Mouse (Mus musculus) T-helper 1 cell (primary cell): ENCODE results near the gene Mdn1.

Source experiments
- in situ Hi-C: fragments of 300-600 bp; cut with MboI, MseI; formaldehyde crosslinking; loops from one replicate; pipeline ENCODE4 v1.15.1; 2025; ENCODE audit warnings: high pct_unique_total_duplicates

Mdn1 gene

GRCm38 (mm10) chr4:32779996-32780395, 123.1 kb downstream of the Mdn1 start:
- in situ Hi-C loops: loop anchor here (10.0 kb wide), 2 partner anchors 155 to 235 kb away; no protein-coding TSS in a partner anchor

DNA sequence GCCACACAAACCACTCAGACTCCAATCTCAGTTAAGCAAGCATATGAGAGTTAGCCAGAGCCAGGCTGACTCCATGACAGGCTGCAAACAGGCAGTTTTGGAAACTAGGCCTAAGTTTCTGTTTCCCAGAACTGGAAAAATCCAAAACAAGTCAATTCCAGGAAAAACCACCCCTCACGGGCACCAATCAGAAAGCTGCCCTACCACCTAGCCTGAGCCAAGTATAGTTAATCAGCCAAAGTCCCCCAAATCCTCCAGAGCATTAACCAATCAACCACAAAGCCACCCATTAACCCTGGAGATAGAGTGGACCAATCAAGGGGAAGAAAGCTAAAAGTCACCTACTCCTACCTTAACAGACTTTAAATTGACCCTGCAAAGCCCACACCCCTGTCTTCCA, 130.2 kb downstream of the Mdn1 start:
- in situ Hi-C loops: no loop called here

GRCm38 (mm10) chr4:32789020-32789419, 132.1 kb downstream of the Mdn1 start:
- in situ Hi-C loops: no loop called here

GRCm38 (mm10) chr4:32798976-32799375, 142.1 kb downstream of the Mdn1 start:
- in situ Hi-C loops: no loop called here

DNA sequence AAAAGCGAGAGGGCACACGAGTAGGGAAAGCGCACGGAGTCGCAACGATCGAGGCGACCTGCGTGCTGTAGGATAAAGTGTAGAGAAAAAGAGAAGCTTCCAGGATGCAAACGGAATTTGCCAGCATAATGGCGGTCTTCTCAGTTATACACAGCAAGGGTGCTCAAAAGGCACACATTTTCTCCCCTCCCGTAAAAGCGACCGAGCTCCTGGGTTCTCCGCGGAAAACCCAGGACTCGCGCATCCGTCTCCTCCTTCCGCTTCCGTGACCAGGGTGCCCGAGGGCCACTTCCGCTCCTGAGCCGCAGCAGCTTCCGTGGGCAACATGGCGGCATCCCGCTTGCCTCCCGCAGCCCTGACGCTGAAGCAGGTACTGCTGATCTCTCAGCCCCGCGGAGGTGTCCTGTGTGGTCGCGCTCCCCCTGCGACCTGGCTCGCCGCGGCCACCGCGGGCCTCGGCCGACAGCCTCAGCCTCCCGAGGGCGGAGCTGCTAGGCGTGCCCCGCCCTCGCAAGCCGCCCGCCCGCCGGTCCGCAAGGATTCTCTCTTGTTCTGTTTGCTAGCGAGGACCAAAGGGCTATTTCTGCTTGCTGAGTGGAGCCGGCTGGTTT, 143.2 kb downstream of the Mdn1 start, which contains the start of gene Lyrm2:
TSS of gene Lyrm2 (plus strand) at position 288 of the 611 bp plus-strand sequence.
- in situ Hi-C loops: no loop called here

DNA sequence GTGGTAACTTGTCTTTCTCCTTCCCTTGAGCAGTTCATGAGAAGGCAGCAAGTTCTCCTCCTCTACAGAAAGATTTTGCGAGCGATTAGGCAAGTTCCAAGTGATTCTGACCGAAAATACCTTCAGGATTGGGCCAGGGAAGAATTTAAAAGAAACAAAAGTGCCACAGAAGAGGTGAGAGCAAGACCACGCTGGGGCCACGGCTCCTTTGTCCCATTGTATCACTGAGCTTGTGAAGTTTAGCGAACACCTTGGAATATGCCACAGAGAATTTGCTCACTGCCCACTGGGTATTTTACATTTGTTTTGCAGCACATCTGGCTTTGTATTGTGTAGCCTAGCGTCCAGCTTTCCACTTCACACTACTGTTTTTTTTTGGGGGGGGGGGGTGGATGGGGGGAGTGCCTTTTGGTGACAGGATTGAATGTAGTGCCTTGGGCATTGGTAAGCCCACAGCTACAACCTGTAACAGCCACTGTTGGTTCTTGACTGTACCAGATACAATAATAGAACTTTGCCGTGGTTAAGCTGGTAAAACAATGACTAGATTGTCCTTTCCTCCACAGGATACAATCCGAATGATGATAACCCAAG, 143.8 kb downstream of the Mdn1 start:
- in situ Hi-C loops: no loop called here

GRCm38 (mm10) chr4:32817478-32817877, 160.6 kb downstream of the Mdn1 start:
- in situ Hi-C loops: no loop called here

DNA sequence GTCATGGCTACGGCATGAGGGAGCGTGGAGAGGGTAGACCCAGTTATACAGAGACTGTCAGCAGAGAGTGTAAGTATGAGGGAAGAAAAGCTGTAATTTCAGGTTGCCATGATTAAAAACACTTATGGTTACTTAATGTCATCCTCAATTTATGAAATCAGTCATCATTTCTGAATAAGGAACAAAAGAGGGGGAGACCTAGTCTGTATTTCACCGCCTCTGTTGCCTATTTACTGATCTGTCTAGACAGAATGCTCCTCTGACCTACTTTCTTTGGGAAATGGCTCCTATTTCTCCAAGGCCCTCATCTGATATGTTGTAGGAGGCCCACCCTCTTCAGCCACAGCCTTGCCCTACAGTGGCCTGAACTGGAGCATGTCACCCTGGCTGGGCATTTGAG, 163.8 kb downstream of the Mdn1 start:
- in situ Hi-C loops: no loop called here

DNA sequence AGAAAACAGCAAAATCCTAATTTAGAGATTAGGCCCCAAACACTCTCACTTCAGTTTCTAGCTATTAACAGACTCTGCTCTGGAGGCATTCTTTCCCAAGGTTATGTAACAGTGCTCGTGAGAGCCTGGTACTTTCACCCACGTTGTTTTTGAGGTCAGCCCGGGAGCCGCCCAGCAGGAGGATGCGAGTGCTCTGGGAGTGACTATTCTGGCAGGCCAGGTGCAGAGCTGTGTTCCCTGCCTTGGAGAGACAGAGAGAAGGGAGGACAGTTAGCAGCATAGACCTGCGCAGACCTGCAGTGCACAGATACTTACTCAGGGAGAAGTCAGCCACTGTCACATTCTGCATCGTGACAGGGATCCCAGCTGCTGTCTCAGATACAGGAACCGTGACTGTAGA, 167.3 kb downstream of the Mdn1 start:
- in situ Hi-C loops: no loop called here
